Mouse (Mus musculus) cerebellum, adult 2 months (tissue): ENCODE measurements around the gene Ckap4. TPM values are rescaled to one million over a fixed set of nuclear protein-coding genes. Genes with fewer than 3 reads are reported as not detected.
"Not testable (repeated sequence)": the region's sequence is repeated elsewhere in the genome, so short reads cannot be mapped to it uniquely, and the experiment has no call there.

ENCODE experiments used
- DNase-seq, 2 experiments: peaks; one replicate each; pipeline ENCODE4 v3.0.0; 2021
- H3K27ac ChIP-seq: fragments of 200-500 bp; 2 replicates; pipeline ENCODE4 v1.5.1; 2012; ENCODE audit warnings: low read length, control low read depth, inconsistent platforms; ENCODE audit not compliant: insufficient read depth
- H3K27me3 ChIP-seq: fragments of 200-500 bp; 2 replicates; pipeline ENCODE4 v1.6.1; 2012; ENCODE audit warnings: inconsistent platforms, mild to moderate bottlenecking, low read length, moderate library complexity; ENCODE audit not compliant: control insufficient read depth, insufficient read depth
- H3K4me1 ChIP-seq: fragments of 200-500 bp; 2 replicates; pipeline ENCODE4 v1.6.1; 2011; ENCODE audit warnings: low read length; ENCODE audit not compliant: control insufficient read depth, insufficient read depth
- H3K4me3 ChIP-seq: fragments of 200-500 bp; replicated peaks from 2 replicates; pipeline ENCODE3; 2011; ENCODE audit warnings: mild to moderate bottlenecking, low read depth, low read length, control low read depth; ENCODE audit not compliant: insufficient read depth
- CTCF ChIP-seq: fragments of 200-500 bp; IDR thresholded peaks from 2 replicates; pipeline ENCODE4 v1.5.1; 2011; ENCODE audit warnings: low read depth, mild to moderate bottlenecking, control low read depth, low read length, moderate library complexity, borderline replicate concordance; ENCODE audit not compliant: insufficient read depth
- POLR2A ChIP-seq: fragments of 200-500 bp; IDR thresholded peaks from 2 replicates; pipeline ENCODE4 v1.6.1; 2011; ENCODE audit warnings: low read length, control low read depth, borderline replicate concordance; ENCODE audit not compliant: insufficient read depth
- WGBS: fragments of 180-500 bp; shearing (Covaris S2); methylation state at CpG from one replicate; pipeline ENCODE4 v1.1.7; 2018; 5-methylcytosine and 5-hydroxymethylcytosine counted together
- polyA plus RNA-seq: library from polyadenylated mRNA; depleted of rRNA; stranded (reverse); fragments of >200 nt; gene quantifications from 2 replicates; pipeline ENCODE4 v1.2.3, GENCODE M21; 2012

Ckap4 gene
- polyA plus RNA-seq, 1 experiment, result 20.4 TPM

GRCm38 (mm10) chr10:84527070-84527469 lies 6.8 kb downstream of the Ckap4 start:
- 75% methylated on average over 5 of the region's 5 CpGs for WGBS
- Histone ChIP-seq H3K4me3 (no peak overlapping the region), H3K4me1 (peaks cover 9% of the 10 kb centered on the region), H3K27ac (no peak overlapping the region), H3K27me3 (no peaks in the 10 kb centered on the region)
- TF ChIP-seq POLR2A (no peak), CTCF (no peak)
- no peak for DNase-seq

- 54% methylated on average over 10 of the region's 10 CpGs for WGBS
- Histone ChIP-seq H3K4me3 (no peak overlapping the region), H3K27me3 (no peaks in the 10 kb centered on the region), H3K27ac (no peak overlapping the region), H3K4me1 (peaks cover 8% of the 10 kb centered on the region)
- DNase-seq, result no peak
- TF ChIP-seq POLR2A, result no peak
- no peak for TF ChIP-seq CTCF
These were observed 7.4 kb downstream of the Ckap4 start for GRCm38 (mm10) chr10:84526488-84526887.

DNA sequence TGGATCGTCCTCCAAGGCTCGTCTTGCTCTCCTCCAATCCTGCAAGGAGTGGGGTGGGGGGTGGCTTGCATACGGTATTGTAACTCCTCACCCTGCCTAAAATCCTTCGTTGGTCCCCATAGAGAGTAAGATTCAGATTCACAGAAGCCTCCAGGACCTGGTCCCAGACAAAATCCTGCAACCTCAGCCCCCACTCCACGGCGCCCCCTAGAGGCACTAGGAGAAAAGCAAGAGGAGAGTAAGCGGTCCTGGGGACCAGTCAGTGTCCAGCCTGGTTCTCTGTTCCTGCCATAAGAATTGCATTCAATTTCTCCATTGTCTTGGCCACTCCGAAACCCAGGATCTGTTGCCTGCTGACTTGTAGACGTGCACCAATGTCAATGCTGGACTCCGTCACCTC lies 10.2 kb downstream of the Ckap4 start:
- Histone ChIP-seq H3K27me3 (no peaks in the 10 kb centered on the region), H3K4me1 (no peaks in the 10 kb centered on the region; the same call in 1 of the 2 replicates), H3K27ac (no peak overlapping the region), H3K4me3 (no peak overlapping the region)
- 64% methylated on average over 10 of the region's 10 CpGs for WGBS
- no peak for DNase-seq
- TF ChIP-seq CTCF (peak; percentile 33; the same call in 1 of the 2 replicates), POLR2A (no peak)

- Histone ChIP-seq H3K27ac (no peak overlapping the region), H3K4me1 (no peaks in the 10 kb centered on the region), H3K27me3 (no peaks in the 10 kb centered on the region), H3K4me3 (no peak overlapping the region)
- 49% methylated on average over 11 of the region's 11 CpGs for whole genome bisulfite sequencing
- no peak for DNase-seq
- TF ChIP-seq CTCF (no peak), POLR2A (no peak)
These were observed 17.4 kb downstream of the Ckap4 start for GRCm38 (mm10) chr10:84516414-84516927.

DNA sequence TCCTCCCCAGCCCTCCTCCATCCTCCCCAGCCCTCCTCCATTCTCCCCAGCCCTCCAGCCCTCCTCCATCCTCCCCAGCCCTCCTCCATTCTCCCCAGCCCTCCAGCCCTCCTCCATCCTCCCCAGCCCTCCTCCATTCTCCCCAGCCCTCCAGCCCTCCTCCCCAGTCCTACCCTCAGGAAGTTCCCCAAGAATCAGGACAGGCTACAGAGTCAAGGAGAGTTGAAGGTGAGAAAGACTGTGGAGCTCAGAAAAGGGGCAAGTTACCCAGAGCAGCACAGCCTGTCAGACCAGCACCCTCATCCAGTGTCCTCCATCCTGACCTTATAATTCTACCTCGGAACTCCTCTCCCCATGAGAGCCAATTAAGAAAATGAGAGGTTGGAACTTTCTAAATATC lies 17.9 kb downstream of the Ckap4 start:
- not testable (repeated sequence) for H3K4me3 ChIP-seq, H3K27me3 ChIP-seq, DNase-seq, H3K27ac ChIP-seq, H3K4me1 ChIP-seq
- 79% methylated on average over 1 of the region's 1 CpGs for WGBS

DNA sequence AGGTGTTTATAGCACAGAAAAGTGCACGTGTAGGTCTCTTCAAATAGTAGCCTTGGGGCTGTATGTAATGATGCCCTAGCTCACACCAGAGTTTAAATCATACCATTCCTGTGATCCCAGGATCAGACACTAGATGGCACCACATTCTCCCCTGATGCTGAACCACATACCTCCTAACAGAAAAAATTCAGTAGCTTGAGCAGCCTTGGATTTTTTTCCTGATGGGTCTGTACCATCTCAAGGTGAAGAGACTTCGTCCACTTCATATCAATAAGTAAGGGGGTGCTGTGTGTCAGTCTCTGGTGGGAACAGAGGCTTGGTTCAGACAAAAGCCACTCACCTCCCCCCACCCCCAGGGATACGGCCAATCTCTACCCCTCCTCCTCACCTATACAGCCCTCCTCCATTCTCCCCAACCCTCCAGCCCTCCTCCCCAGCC lies 18.3 kb downstream of the Ckap4 start:
- Histone ChIP-seq H3K4me1 (no peaks in the 10 kb centered on the region), H3K27me3 (no peaks in the 10 kb centered on the region), H3K4me3 (no peak overlapping the region), H3K27ac (no peak overlapping the region)
- 25% methylated on average over 3 of the region's 3 CpGs for WGBS
- peak; percentile 73 to 77 for DNase-seq
- TF ChIP-seq POLR2A (no peak), CTCF (peak; percentile 57; the same call in 1 of the 2 replicates)

- H3K27ac ChIP-seq, result no peak overlapping the region
- H3K4me3 ChIP-seq, result no peak overlapping the region
- DNase-seq, result peak; percentile 46 to 69
- WGBS, result 35% methylated on average over 5 of the region's 5 CpGs
- no peaks in the 10 kb centered on the region for H3K4me1 ChIP-seq
- no peaks in the 10 kb centered on the region for H3K27me3 ChIP-seq
- TF ChIP-seq CTCF (peak; percentile 73), POLR2A (no peak)
These were observed 19.8 kb downstream of the Ckap4 start for GRCm38 (mm10) chr10:84514038-84514578.

GRCm38 (mm10) chr10:84512766-84513165 lies 21.1 kb downstream of the Ckap4 start:
- no peak overlapping the region for H3K4me3 ChIP-seq
- no peaks in the 10 kb centered on the region for H3K27me3 ChIP-seq
- TF ChIP-seq CTCF, result no peak
- no peak overlapping the region for H3K27ac ChIP-seq
- DNase-seq, result no peak
- H3K4me1 ChIP-seq, result no peaks in the 10 kb centered on the region

DNA sequence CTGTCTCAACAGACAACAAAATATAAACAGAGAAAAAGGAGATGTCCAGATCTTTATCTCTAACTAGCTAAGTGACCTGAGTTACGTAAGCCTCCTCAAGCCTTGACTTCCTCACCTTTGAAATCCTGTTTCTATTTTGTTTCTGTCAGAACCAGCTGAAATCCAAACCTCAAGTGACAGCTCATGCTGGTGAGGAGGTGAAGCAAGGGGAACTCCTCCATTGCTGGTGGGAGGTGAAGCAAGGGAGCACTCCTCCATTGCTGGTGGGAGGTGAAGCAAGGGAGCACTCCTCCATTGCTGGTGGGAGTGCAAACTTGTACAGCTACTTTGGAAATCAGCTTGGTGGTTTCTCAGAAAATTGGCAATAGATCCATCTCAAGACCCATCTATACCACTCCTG lies 25.3 kb downstream of the Ckap4 start:
- DNase-seq, result no peak
- no peak overlapping the region for H3K4me3 ChIP-seq
- H3K27ac ChIP-seq, result no peak overlapping the region
- TF ChIP-seq POLR2A (no peak), CTCF (no peak)
- H3K4me1 ChIP-seq, result no peaks in the 10 kb centered on the region
- 100% methylated on average over 1 of the region's 1 CpGs for WGBS
- H3K27me3 ChIP-seq, result no peaks in the 10 kb centered on the region
